In the genomic region with DNA sequence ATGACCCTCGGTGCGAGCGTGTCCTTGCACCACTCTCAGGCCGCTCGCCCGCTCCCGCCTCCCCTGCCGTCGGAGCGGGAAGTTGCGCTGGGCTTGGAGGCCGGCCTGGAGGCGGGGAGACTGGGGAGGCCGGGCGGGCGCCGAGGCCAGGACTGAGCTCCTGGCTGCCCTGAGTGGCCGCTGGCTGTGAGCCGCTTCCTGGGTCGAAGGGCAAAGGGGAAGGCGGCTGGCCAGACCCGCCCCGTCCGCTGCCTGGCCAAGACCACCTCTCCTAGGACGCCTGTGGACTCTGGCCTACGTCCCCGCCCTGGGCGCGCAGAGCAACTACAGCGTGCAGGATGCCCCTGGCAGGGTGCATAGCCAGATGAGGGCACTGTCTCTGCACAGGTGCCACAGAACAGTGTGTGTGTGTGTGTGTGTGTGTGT, we compare ENCODE assay signal across 8 mouse cellular contexts. TPM values are rescaled to one million over a fixed set of nuclear protein-coding genes. Genes with fewer than 3 reads are reported as not detected.
DNase-seq lines count a peak whose midpoint lies in the region; ATAC-seq and TF ChIP-seq lines count a peak whose summit lies in the region.

No protein-coding gene starts in this region.

- peak overlapping the region; percentile 44 for H3K4me3 ChIP-seq in embryonic fibroblast, embryonic 13.5 days (ENCODE audit: insufficient read depth, low read length)
- peak overlapping the region; percentile 88 for H3K4me3 ChIP-seq in heart, embryonic 11.5 days (ENCODE audit: low read depth, low read length)
- peak overlapping the region; percentile 81 for H3K4me3 ChIP-seq in kidney, embryonic 16.5 days (ENCODE audit: low read length)
- H3K4me3 ChIP-seq in limb, embryonic 14.5 days (replicated peaks; ENCODE audit: low read length): peak overlapping the region; percentile 88
- H3K4me3 ChIP-seq in midbrain, embryonic 15.5 days: peak overlapping the region; percentile 60

- no peaks in the 10 kb centered on the region for H3K4me1 ChIP-seq in embryonic fibroblast, embryonic 13.5 days (ENCODE audit: control insufficient read depth, insufficient read depth, low read length)
- H3K4me1 ChIP-seq in heart, embryonic 11.5 days (ENCODE audit: control insufficient read depth, insufficient read depth, low read length): peaks cover 25% of the 10 kb centered on the region
- H3K4me1 ChIP-seq in kidney, embryonic 16.5 days (ENCODE audit: insufficient read depth, low read length): peaks cover 65% of the 10 kb centered on the region
- H3K4me1 ChIP-seq in limb, embryonic 14.5 days (ENCODE audit: control insufficient read depth, insufficient read depth, low read length): peaks cover 38% of the 10 kb centered on the region
- peaks cover 33% of the 10 kb centered on the region for H3K4me1 ChIP-seq in midbrain, embryonic 15.5 days

- peak; percentile 33 to 48 for DNase-seq in spleen, adult 18-20 months
- no peak for DNase-seq in spleen, adult 12 weeks (ENCODE audit: low spot score)
- peak; percentile 59 for DNase-seq in limb, embryonic 14.5 days (ENCODE audit: low spot score)
- peak; percentile 40 to 55 for DNase-seq in spleen, postnatal 36 days (ENCODE audit: low spot score in 2 of 2)

- H3K27me3 ChIP-seq in heart, embryonic 11.5 days (ENCODE audit: control insufficient read depth, insufficient read depth, low read length): peaks cover 15% of the 10 kb centered on the region
- H3K27me3 ChIP-seq in kidney, embryonic 16.5 days (ENCODE audit: insufficient read depth, low read length): no peaks in the 10 kb centered on the region
- H3K27me3 ChIP-seq in limb, embryonic 14.5 days (ENCODE audit: control insufficient read depth, insufficient read depth, low read length): no peaks in the 10 kb centered on the region
- H3K27me3 ChIP-seq in midbrain, embryonic 15.5 days (replicated peaks): peaks cover 7% of the 10 kb centered on the region

- under 1% methylated on average over 26 of the region's 30 CpGs for WGBS in heart, embryonic 11.5 days (ENCODE audit: insufficient replicate concordance)
- 0% methylated on average over 21 of the region's 30 CpGs for WGBS in kidney, embryonic 16.5 days
- 0% methylated on average over 13 of the region's 30 CpGs for WGBS in limb, embryonic 14.5 days
- WGBS in midbrain, embryonic 15.5 days: 2% methylated on average over 29 of the region's 30 CpGs

- H3K36me3 ChIP-seq in heart, embryonic 11.5 days (ENCODE audit: control insufficient read depth, insufficient read depth, low read length): no peaks in the 10 kb centered on the region
- no peaks in the 10 kb centered on the region for H3K36me3 ChIP-seq in kidney, embryonic 16.5 days (ENCODE audit: insufficient read depth, low read length)
- no peaks in the 10 kb centered on the region for H3K36me3 ChIP-seq in limb, embryonic 14.5 days (ENCODE audit: control insufficient read depth, insufficient read depth, low read length)
- H3K36me3 ChIP-seq in midbrain, embryonic 15.5 days (replicated peaks): no peaks in the 10 kb centered on the region

- peak; percentile 72 for ATAC-seq in heart, embryonic 11.5 days (replicated peaks; ENCODE audit: insufficient number of reproducible peaks, low FRiP score, low TSS enrichment)
- ATAC-seq in kidney, embryonic 16.5 days (ENCODE audit: low FRiP score, low TSS enrichment): peak; percentile 88
- ATAC-seq in limb, embryonic 14.5 days (ENCODE audit: low FRiP score, low read depth): peak; percentile 56
- ATAC-seq in midbrain, embryonic 15.5 days (replicated peaks): peak; percentile 67

- TF ChIP-seq POLR2A in embryonic fibroblast, embryonic 13.5 days (IDR thresholded peaks at IDR 0.05; ENCODE audit: low read depth, low read length): peak; percentile 45; the same call in 1 of the 2 replicates
- TF ChIP-seq POLR2A in limb, embryonic 14.5 days (IDR thresholded peaks at IDR 0.05; ENCODE audit: borderline replicate concordance, extremely low read depth, insufficient read depth, insufficient read length): no peak

- no peaks in the 10 kb centered on the region for H3K9me3 ChIP-seq in heart, embryonic 11.5 days (replicated peaks; ENCODE audit: control insufficient read depth, low read length)
- no peaks in the 10 kb centered on the region for H3K9me3 ChIP-seq in kidney, embryonic 16.5 days (ENCODE audit: low read length)
- H3K9me3 ChIP-seq in limb, embryonic 14.5 days (ENCODE audit: control insufficient read depth, low read length): no peaks in the 10 kb centered on the region
- no peaks in the 10 kb centered on the region for H3K9me3 ChIP-seq in midbrain, embryonic 15.5 days

- no peak overlapping the region for H3K27ac ChIP-seq in embryonic fibroblast, embryonic 13.5 days (ENCODE audit: insufficient read depth, low read length)
- peak overlapping the region; percentile 78 for H3K27ac ChIP-seq in heart, embryonic 11.5 days (ENCODE audit: low read depth, low read length)
- peak overlapping the region; percentile 97 for H3K27ac ChIP-seq in kidney, embryonic 16.5 days (ENCODE audit: low read length)
- no peak overlapping the region; the same call in 1 of the 2 replicates for H3K27ac ChIP-seq in limb, embryonic 14.5 days (replicated peaks; ENCODE audit: low read depth, low read length)
- H3K27ac ChIP-seq in midbrain, embryonic 15.5 days: no peak overlapping the region

- peak; percentile 45; the same call in 1 of the 2 replicates for TF ChIP-seq CTCF in embryonic fibroblast, embryonic 13.5 days (IDR thresholded peaks at IDR 0.05; ENCODE audit: borderline replicate concordance, insufficient read depth, low read length)

- H3K9ac ChIP-seq in heart, embryonic 11.5 days (ENCODE audit: low read depth, low read length): peak overlapping the region; percentile 85
- peak overlapping the region; percentile 96 for H3K9ac ChIP-seq in kidney, embryonic 16.5 days (replicated peaks; ENCODE audit: low read length)
- peak overlapping the region; percentile 90 for H3K9ac ChIP-seq in limb, embryonic 14.5 days (ENCODE audit: low read depth, low read length, severe bottlenecking)
- H3K9ac ChIP-seq in midbrain, embryonic 15.5 days: peak overlapping the region; percentile 50

- peak overlapping the region; percentile 94 for H3K4me2 ChIP-seq in heart, embryonic 11.5 days
- H3K4me2 ChIP-seq in kidney, embryonic 16.5 days (replicated peaks; ENCODE audit: low read depth, low read length): peak overlapping the region; percentile 80
- H3K4me2 ChIP-seq in limb, embryonic 14.5 days (replicated peaks; ENCODE audit: low read depth, low read length, severe bottlenecking): peak overlapping the region; percentile 78
- peak overlapping the region; percentile 82 for H3K4me2 ChIP-seq in midbrain, embryonic 15.5 days

RNA-seq across cellular contexts. Expression of a gene that starts 0.4 kb away (rescaled TPM):
- polyA plus RNA-seq in embryonic fibroblast, embryonic 13.5 days (2011; ENCODE audit: insufficient read length, low read depth, missing spikeins): 1.3 and 1.4 TPM in 2 replicates
- polyA plus RNA-seq in heart, embryonic 11.5 days (2014; fragmentation: Nextera tagmentation; extraction: Ambion mirVana): 0.30 and 0.33 TPM in 2 replicates
- polyA plus RNA-seq in kidney, embryonic 16.5 days (2015; fragmentation: Nextera tagmentation; extraction: Ambion mirVana): 0.26 and 0.35 TPM in 2 replicates
- 3.7 and 5.4 TPM in 2 replicates for polyA plus RNA-seq in limb, embryonic 14.5 days (2012; rRNA removed)
- 0.15 and 0.17 TPM in 2 replicates for polyA plus RNA-seq in limb, embryonic 14.5 days (2014; fragmentation: Nextera tagmentation; extraction: Ambion mirVana)
- polyA plus RNA-seq in midbrain, embryonic 15.5 days (2015; fragmentation: Nextera tagmentation; extraction: Ambion mirVana): 0.09 TPM in 1 of 2 replicates, not detected in the other

RNA-seq across cellular contexts. Expression of a gene that starts 31.5 kb away (rescaled TPM):
- polyA plus RNA-seq in embryonic fibroblast, embryonic 13.5 days (2011; ENCODE audit: insufficient read length, low read depth, missing spikeins): not detected in 2 replicates
- not detected in 2 replicates for polyA plus RNA-seq in heart, embryonic 11.5 days (2014; fragmentation: Nextera tagmentation; extraction: Ambion mirVana)
- not detected in 2 replicates for polyA plus RNA-seq in kidney, embryonic 16.5 days (2015; fragmentation: Nextera tagmentation; extraction: Ambion mirVana)
- polyA plus RNA-seq in limb, embryonic 14.5 days (2012; rRNA removed): 0.05 TPM in 1 of 2 replicates, not detected in the other
- polyA plus RNA-seq in limb, embryonic 14.5 days (2014; fragmentation: Nextera tagmentation; extraction: Ambion mirVana): not detected in 2 replicates
- not detected in 2 replicates for polyA plus RNA-seq in midbrain, embryonic 15.5 days (2015; fragmentation: Nextera tagmentation; extraction: Ambion mirVana)

RNA-seq across cellular contexts. Expression of a gene that starts 36.8 kb away (rescaled TPM):
- polyA plus RNA-seq in embryonic fibroblast, embryonic 13.5 days (2011; ENCODE audit: insufficient read length, low read depth, missing spikeins): not detected in 2 replicates
- polyA plus RNA-seq in heart, embryonic 11.5 days (2014; fragmentation: Nextera tagmentation; extraction: Ambion mirVana): not detected in 2 replicates
- polyA plus RNA-seq in kidney, embryonic 16.5 days (2015; fragmentation: Nextera tagmentation; extraction: Ambion mirVana): not detected in 2 replicates
- not detected in 2 replicates for polyA plus RNA-seq in limb, embryonic 14.5 days (2012; rRNA removed)
- polyA plus RNA-seq in limb, embryonic 14.5 days (2014; fragmentation: Nextera tagmentation; extraction: Ambion mirVana): not detected in 2 replicates
- not detected in 2 replicates for polyA plus RNA-seq in midbrain, embryonic 15.5 days (2015; fragmentation: Nextera tagmentation; extraction: Ambion mirVana)

RNA-seq across cellular contexts. Expression of a gene that starts 49.6 kb away (rescaled TPM):
- 11.7 and 13.0 TPM in 2 replicates for polyA plus RNA-seq in embryonic fibroblast, embryonic 13.5 days (2011; ENCODE audit: insufficient read length, low read depth, missing spikeins)
- polyA plus RNA-seq in heart, embryonic 11.5 days (2014; fragmentation: Nextera tagmentation; extraction: Ambion mirVana): 1.5 and 2.0 TPM in 2 replicates
- polyA plus RNA-seq in kidney, embryonic 16.5 days (2015; fragmentation: Nextera tagmentation; extraction: Ambion mirVana): 20.6 and 24.4 TPM in 2 replicates
- 16.1 and 17.8 TPM in 2 replicates for polyA plus RNA-seq in limb, embryonic 14.5 days (2012; rRNA removed)
- 8.2 and 10.2 TPM in 2 replicates for polyA plus RNA-seq in limb, embryonic 14.5 days (2014; fragmentation: Nextera tagmentation; extraction: Ambion mirVana)
- polyA plus RNA-seq in midbrain, embryonic 15.5 days (2015; fragmentation: Nextera tagmentation; extraction: Ambion mirVana): 8.6 and 8.7 TPM in 2 replicates

Comparison
In these comparisons a context has a peak if more than half of its experiments do, and no peak if none do; other contexts are left out.
1. H3K27ac ChIP-seq: peak in heart, embryonic 11.5 days (single experiment) and kidney, embryonic 16.5 days (single experiment); none in embryonic fibroblast, embryonic 13.5 days (single experiment), limb, embryonic 14.5 days (single experiment) and midbrain, embryonic 15.5 days (single experiment).
2. Peak in every context shown above with its lines, with median percentiles within 50 percentile points of each other: H3K4me3 ChIP-seq, ATAC-seq, H3K4me2 ChIP-seq and H3K9ac ChIP-seq.